Mouse (Mus musculus): ENCODE data around the gene Gm27235. TPM values are rescaled to one million over a fixed set of nuclear protein-coding genes. Genes with fewer than 3 reads are reported as not detected.
"Not testable (repeated sequence)": the region's sequence is repeated elsewhere in the genome, so short reads cannot be mapped to it uniquely, and the experiment has no call there.

Gm27235 gene
- total RNA-seq (2021), result not detected
- long read RNA-seq, experiment 1, result 0 reads
- long read RNA-seq, experiment 2, result 0 reads

DNA sequence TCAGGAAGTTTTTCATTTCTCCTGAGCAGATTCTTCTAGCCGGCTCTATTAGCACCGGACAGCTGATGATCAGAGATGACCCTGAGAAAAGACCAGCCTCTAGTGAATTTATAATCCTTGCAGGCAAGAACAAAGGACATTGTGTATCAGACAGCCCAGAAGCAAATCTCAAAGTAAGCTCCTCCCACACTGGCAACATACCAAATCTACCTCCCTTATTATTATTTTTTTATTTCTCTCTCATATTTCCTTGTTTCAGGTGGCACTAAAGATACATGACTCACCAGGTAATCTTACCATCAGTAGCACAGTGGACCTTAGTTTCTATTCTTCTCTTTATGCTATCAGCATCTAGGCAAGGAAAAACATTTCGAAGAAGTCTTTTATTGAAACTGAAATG is at the start of gene Gm27235, which contains the start of gene D730048I06Rik:
Gene Gm27235, minus strand, starts transcription at position 101 of the 400 bp plus-strand sequence.
Gene D730048I06Rik, minus strand, starts transcription at position 112 of the 400 bp plus-strand sequence.
- DNase-seq (ENCODE audit: low spot score), result no peak

DNA sequence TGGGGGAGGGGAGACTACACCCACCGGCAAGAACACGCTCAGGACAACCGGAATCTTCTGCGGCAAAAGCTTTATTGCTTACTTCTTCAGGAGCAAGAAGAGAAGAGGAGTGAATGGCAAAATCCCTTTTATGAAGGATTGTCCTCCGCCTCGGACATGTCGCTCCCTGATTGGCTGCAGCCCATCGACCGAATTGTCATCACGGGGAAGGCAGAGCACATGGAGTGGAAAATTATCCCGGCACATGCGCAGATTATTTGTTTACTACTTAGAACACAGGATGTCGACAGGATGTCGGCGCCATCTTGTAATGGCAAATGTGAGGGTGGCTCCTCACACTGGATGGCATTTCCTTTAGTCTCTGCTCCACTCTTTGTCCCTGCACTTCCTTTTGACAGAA is 28.0 kb upstream of the Gm27235 start:
- not testable (repeated sequence) for DNase-seq (ENCODE audit: low spot score)

DNA sequence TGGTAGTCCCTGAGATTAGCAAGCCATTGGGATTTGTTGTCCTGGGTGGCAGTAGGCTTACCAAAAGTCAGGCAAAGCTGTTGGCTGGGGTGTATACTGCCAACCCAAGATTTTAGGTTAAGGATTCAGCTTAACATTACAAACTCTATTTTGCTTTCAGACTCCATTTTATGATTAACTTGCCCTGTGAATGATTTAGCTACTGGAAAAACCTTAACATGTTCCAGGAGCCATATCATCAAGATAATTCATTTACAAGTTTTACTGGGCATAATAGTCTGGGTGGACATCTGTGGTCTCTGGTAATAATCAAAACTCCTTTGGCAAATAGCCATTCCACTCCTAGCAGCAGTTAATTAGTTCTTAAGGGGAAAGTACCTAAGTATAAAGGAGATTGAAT is 8.2 kb upstream of the Gm27235 start:
- DNase-seq (ENCODE audit: low spot score), result no peak

DNA sequence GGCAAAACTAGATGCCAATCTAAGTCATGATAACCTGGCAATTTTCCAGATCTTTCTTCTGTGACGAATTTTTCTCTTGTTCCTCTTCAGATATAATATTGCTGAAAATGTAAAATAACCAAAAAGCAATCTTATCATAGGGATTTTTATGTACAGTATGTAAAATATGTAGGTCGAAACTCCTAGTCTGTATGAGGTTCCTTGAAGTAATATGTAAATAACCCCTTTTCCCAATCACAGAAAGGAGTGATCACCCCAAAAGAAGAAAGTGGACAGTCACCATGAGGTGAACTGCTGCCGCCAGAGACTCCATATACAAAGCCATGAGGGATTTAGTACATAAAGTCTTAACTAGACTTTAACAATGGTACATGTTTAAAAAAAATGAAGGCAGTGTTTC is 11.9 kb downstream of the Gm27235 start, which contains the start of gene Gm17727:
Gene Gm17727, minus strand, starts transcription at position 101 of the 400 bp plus-strand sequence.
- DNase-seq (ENCODE audit: low spot score), result no peak

DNA sequence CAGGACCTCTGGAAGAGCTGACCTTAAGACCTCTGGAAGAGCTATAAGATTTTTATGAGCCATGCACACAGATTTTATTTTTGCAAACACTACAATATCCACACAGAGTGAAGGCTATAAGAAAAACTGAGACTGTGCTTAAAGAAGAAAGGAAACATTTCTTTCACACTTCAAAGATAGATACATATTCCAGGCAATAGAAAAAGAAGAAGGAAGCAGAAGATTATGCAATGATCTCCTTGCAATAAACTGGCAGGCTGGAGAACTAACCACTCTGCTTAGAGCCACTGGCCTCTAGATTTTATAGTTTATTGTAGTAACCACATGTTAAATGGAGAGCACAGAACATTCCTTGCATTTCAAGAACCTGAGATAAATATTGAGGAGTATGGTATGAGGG is 33.1 kb downstream of the Gm27235 start:
- no peak for DNase-seq (ENCODE audit: low spot score)

DNA sequence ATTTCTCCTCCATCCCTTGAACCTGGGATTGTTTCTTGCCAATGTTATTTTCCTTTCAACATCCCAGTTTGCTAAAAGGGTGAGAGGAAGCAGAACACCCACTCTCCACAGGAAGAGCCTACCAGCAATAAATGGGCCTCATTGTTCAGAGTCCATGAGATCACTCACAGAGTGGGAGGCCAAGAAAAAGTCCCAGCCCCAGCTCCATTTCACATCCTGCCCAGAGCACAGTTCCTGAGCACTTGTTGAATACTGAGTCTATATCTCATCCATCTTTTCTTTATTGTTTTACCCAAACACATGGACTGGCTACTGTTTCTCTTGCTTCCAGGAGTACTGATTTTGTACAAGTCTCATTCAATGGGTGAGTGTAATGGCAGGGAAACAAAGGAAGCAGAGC is 49.2 kb downstream of the Gm27235 start, which contains the start of gene Gm17677:
Gene Gm17677, plus strand, starts transcription at position 301 of the 400 bp plus-strand sequence.
- no peak for DNase-seq (ENCODE audit: low spot score)

Other genes starting within 250 kb of the Gm27235 start
- gene Ddx25, start 231.6 kb downstream of the Gm27235 start, total RNA-seq (2021), result not detected
- 10 to 100 TPM in 1 of 2 experiments, 1 to 10 TPM in 1; 9.2 to 10.3 TPM for gene Pus3, start 231.5 kb downstream of the Gm27235 start, total RNA-seq (2021)
- not detected for gene Pate2, start 219.8 kb downstream of the Gm27235 start, total RNA-seq (2021)
- under 1 TPM; 0.80 to 0.95 TPM for gene Hyls1, start 219.7 kb downstream of the Gm27235 start, total RNA-seq (2021)
- gene Pate4, start 178.2 kb downstream of the Gm27235 start, total RNA-seq (2021), result not detected
- gene Pate3, start 141.9 kb downstream of the Gm27235 start, total RNA-seq (2021), result not detected
- gene Pate1, start 102.7 kb downstream of the Gm27235 start, total RNA-seq (2021), result not detected
- gene Gm17677, start 49.1 kb downstream of the Gm27235 start, total RNA-seq (2021), result not detected
- gene Gm17727, start 12.0 kb downstream of the Gm27235 start, total RNA-seq (2021), result not detected
- gene D730048I06Rik, start within 50 bp of the Gm27235 start, total RNA-seq (2021), result not detected
- gene 9230110F15Rik, start 54.0 kb upstream of the Gm27235 start, total RNA-seq (2021), result not detected
- not detected for gene 9230113P08Rik, start 118.3 kb upstream of the Gm27235 start, total RNA-seq (2021)